Mouse (Mus musculus) thymus, adult 2 months (tissue): ENCODE results near the gene Zbtb42.

ENCODE experiments used
- CTCF ChIP-seq: fragments of 200-500 bp; IDR thresholded peaks from 2 replicates; pipeline ENCODE4 v1.5.1; 2012; ENCODE audit warnings: mild to moderate bottlenecking, control low read depth, low read length, moderate library complexity, borderline replicate concordance; ENCODE audit not compliant: control insufficient read depth, poor library complexity, insufficient read depth; ENCODE audit errors: extremely low read depth
- POLR2A ChIP-seq: fragments of 200-500 bp; IDR thresholded peaks from 2 replicates; pipeline ENCODE4 v1.6.1; 2012; ENCODE audit warnings: mild to moderate bottlenecking, low read length, control low read depth, moderate library complexity; ENCODE audit not compliant: control insufficient read depth, poor library complexity, insufficient read depth; ENCODE audit errors: extremely low read depth

DNA sequence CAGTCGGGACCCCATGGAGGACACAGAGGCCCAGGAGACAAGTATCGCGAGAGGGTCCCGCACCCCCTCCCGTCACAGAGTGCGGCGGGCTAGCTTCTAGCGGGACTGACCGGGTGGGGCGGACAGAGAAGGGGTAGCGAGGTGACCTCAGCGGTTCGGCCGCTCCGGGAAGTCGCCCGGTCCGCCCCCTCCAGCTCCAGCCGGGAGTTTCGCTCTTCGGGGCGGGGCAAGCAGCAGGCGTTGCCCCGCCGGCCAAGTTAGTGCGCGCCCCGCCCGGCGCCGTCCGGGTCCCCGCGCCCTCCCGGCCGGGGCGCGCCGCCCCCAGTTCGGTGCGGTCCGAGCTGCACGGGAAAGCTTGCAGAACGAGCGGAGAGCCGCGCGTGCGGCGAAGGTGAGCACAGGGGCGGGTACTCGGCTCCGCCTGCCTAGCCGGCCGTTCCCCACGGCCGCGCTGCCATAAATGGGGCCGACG, at the start of gene Zbtb42:
- TF ChIP-seq CTCF = peak; percentile 24; the same call in 1 of the 2 replicates
- TF ChIP-seq POLR2A = no peak; the same call in 1 of the 2 replicates
